Mouse (Mus musculus) neural tube, embryonic 14.5 days (tissue): ENCODE data around the gene Ppp1r3d. TPM values are rescaled to one million over a fixed set of nuclear protein-coding genes. Genes with fewer than 3 reads are reported as not detected.

Experiments used
- ATAC-seq: fragments of 200-750 bp; cut with Nextera tagmentation; 2 replicates; pipeline ENCODE4 v1.8.0; 2017; ENCODE audit warnings: low read depth, mild to moderate bottlenecking, moderate TSS enrichment, moderate library complexity
- H3K27ac ChIP-seq: fragments of 300-500 bp; sonication (generic); 2 replicates; pipeline ENCODE4 v1.5.1; 2014; ENCODE audit warnings: low read depth, mild to moderate bottlenecking, control low read depth, low read length, moderate library complexity, mixed read lengths
- H3K27me3 ChIP-seq: fragments of 300-500 bp; sonication (generic); 2 replicates; pipeline ENCODE4 v1.6.1; 2014; ENCODE audit warnings: low read length; ENCODE audit not compliant: control insufficient read depth, insufficient read depth
- H3K36me3 ChIP-seq: fragments of 300-500 bp; sonication (generic); 2 replicates; pipeline ENCODE4 v1.6.1; 2014; ENCODE audit warnings: low read length, mixed read lengths; ENCODE audit not compliant: control insufficient read depth, insufficient read depth
- H3K4me1 ChIP-seq: fragments of 300-500 bp; sonication (generic); 2 replicates; pipeline ENCODE4 v1.6.1; 2014; ENCODE audit warnings: low read length; ENCODE audit not compliant: control insufficient read depth, insufficient read depth
- H3K4me2 ChIP-seq: fragments of 300-500 bp; sonication (generic); 2 replicates; pipeline ENCODE4 v1.6.1; 2014; ENCODE audit warnings: mild to moderate bottlenecking, low read depth, low read length, control low read depth
- H3K4me3 ChIP-seq: fragments of 300-500 bp; sonication (generic); 2 replicates; pipeline ENCODE4 v1.5.1; 2014; ENCODE audit warnings: low read depth, low read length, control low read depth, mixed read lengths
- H3K9ac ChIP-seq: fragments of 300-500 bp; sonication (generic); replicated peaks from 2 replicates; pipeline ENCODE4 v1.6.1; 2014; ENCODE audit warnings: low read depth, mild to moderate bottlenecking, control low read depth, low read length, mixed read lengths
- H3K9me3 ChIP-seq: fragments of 300-500 bp; sonication (generic); 2 replicates; pipeline ENCODE4 v1.6.1; 2016; ENCODE audit warnings: low read length; ENCODE audit not compliant: control insufficient read depth
- WGBS: fragments of 180-500 bp; shearing (Covaris S2); extraction: QIAGEN DNeasy Blood & Tissue Kit; methylation state at CpG from one replicate; pipeline ENCODE4 v1.1.7; 2014; 5-methylcytosine and 5-hydroxymethylcytosine counted together
- polyA plus RNA-seq: library from polyadenylated mRNA; unstranded; fragments of >200 nt; fragmentation: Nextera tagmentation; extraction: Ambion mirVana; gene quantifications from 2 replicates; pipeline ENCODE4 v1.2.1, GENCODE M21; 2014

The Ppp1r3d gene
- 4.3 and 6.3 TPM in 2 replicates for polyA plus RNA-seq

- peak; percentile 91 for ATAC-seq
- peaks cover 5% of the 10 kb centered on the region for H3K27me3 ChIP-seq
- WGBS: under 1% methylated on average over 65 of the region's 74 CpGs
- peak within 1 kb of the TSS; percentile 81 for H3K27ac ChIP-seq
- no peaks in the 10 kb centered on the region for H3K9me3 ChIP-seq
- peak within 1 kb of the TSS; percentile 100 for H3K4me2 ChIP-seq
- H3K9ac ChIP-seq: peak within 1 kb of the TSS; percentile 74
- H3K4me1 ChIP-seq: peaks cover 19% of the 10 kb centered on the region
- H3K36me3 ChIP-seq: no peaks in the 10 kb centered on the region
- H3K4me3 ChIP-seq: peak within 1 kb of the TSS; percentile 62
These were observed at the start of gene Ppp1r3d, which contains the start of gene Fam217b for GRCm38 (mm10) chr2:178414261-178415149. Gene Ppp1r3d (minus strand): TSS chr2:178414472. Gene Fam217b (plus strand): TSS chr2:178414524.

DNA sequence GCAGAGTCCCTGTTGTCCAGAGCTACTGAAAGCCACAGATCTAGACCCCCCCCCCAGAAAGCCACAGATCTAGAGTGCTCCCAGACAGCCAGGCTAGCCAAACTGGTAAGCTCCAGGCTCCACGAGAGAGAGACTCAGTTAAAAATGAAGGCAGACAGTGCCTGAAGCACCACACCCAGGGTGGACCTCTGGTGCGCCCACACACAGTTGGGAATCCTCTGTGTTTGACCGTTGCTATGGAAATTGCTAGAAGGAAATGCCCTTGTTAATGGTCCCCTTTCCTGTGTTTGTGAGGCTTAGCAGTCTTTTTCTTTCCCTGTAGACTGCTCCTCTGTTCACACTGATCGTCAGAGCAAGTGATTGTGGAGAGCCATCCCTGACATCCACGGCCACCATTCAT, 46.1 kb upstream of the Ppp1r3d start:
- Histone ChIP-seq H3K9me3 (no peaks in the 10 kb centered on the region), H3K4me3 (no peak overlapping the region), H3K4me2 (no peak overlapping the region), H3K4me1 (peaks cover 3% of the 10 kb centered on the region), H3K27me3 (no peaks in the 10 kb centered on the region), H3K36me3 (no peaks in the 10 kb centered on the region), H3K9ac (no peak overlapping the region), H3K27ac (no peak overlapping the region)
- no peak for ATAC-seq
- WGBS: 66% methylated on average over 5 of the region's 5 CpGs

- no peak for ATAC-seq
- Histone ChIP-seq H3K4me1 (peaks cover 12% of the 10 kb centered on the region), H3K36me3 (no peaks in the 10 kb centered on the region), H3K4me2 (no peak overlapping the region), H3K27me3 (no peaks in the 10 kb centered on the region), H3K4me3 (no peak overlapping the region), H3K9ac (no peak overlapping the region), H3K9me3 (no peaks in the 10 kb centered on the region), H3K27ac (no peak overlapping the region)
- WGBS: 96% methylated on average over 6 of the region's 6 CpGs
These were observed 43.1 kb upstream of the Ppp1r3d start for GRCm38 (mm10) chr2:178457414-178457813.

GRCm38 (mm10) chr2:178454664-178455516, 40.6 kb upstream of the Ppp1r3d start:
- no peaks in the 10 kb centered on the region for H3K9me3 ChIP-seq
- peak; percentile 76 for ATAC-seq
- peak overlapping the region; percentile 29; the same call in 1 of the 2 replicates for H3K4me2 ChIP-seq
- no peaks in the 10 kb centered on the region for H3K27me3 ChIP-seq
- H3K9ac ChIP-seq: no peak overlapping the region
- peak overlapping the region; percentile 55 for H3K27ac ChIP-seq
- H3K36me3 ChIP-seq: no peaks in the 10 kb centered on the region
- H3K4me3 ChIP-seq: no peak overlapping the region
- H3K4me1 ChIP-seq: peaks cover 12% of the 10 kb centered on the region
- WGBS: 6% methylated on average over 17 of the region's 17 CpGs

GRCm38 (mm10) chr2:178450961-178451360, 36.7 kb upstream of the Ppp1r3d start:
- no peaks in the 10 kb centered on the region for H3K9me3 ChIP-seq
- no peaks in the 10 kb centered on the region for H3K36me3 ChIP-seq
- ATAC-seq: no peak
- H3K4me3 ChIP-seq: no peak overlapping the region
- no peak overlapping the region for H3K9ac ChIP-seq
- WGBS: 72% methylated on average over 10 of the region's 10 CpGs
- no peak overlapping the region for H3K27ac ChIP-seq
- no peaks in the 10 kb centered on the region for H3K27me3 ChIP-seq
- peaks cover 12% of the 10 kb centered on the region for H3K4me1 ChIP-seq
- H3K4me2 ChIP-seq: no peak overlapping the region

GRCm38 (mm10) chr2:178450236-178450635, 36.0 kb upstream of the Ppp1r3d start:
- peaks cover 8% of the 10 kb centered on the region for H3K4me1 ChIP-seq
- no peaks in the 10 kb centered on the region for H3K36me3 ChIP-seq
- H3K4me3 ChIP-seq: no peak overlapping the region
- ATAC-seq: no peak
- no peak overlapping the region for H3K9ac ChIP-seq
- H3K27me3 ChIP-seq: no peaks in the 10 kb centered on the region
- H3K27ac ChIP-seq: no peak overlapping the region
- 13% methylated on average over 2 of the region's 2 CpGs for WGBS
- no peaks in the 10 kb centered on the region for H3K9me3 ChIP-seq
- H3K4me2 ChIP-seq: no peak overlapping the region

DNA sequence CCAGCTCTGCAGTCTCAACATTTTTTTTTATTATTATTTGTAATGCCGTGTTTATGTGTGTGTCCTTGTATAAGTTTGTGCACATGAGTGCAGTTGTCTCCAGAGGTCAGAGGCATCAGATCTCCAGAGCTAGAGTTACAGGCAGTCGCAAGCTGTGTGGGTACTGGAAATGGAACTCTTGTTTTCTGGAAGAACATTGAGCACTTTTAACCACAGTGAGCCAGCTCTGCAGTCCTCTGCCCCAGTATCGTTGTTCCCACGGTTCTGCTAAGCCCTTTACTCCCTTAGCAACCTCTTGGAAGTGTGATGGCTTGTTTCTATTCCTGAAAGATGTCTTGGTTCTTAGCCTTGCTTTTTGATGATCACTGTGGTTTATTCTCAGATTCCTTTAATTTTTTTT, 35.1 kb upstream of the Ppp1r3d start:
- Histone ChIP-seq H3K9me3 (no peaks in the 10 kb centered on the region), H3K27ac (no peak overlapping the region), H3K4me1 (no peaks in the 10 kb centered on the region), H3K4me3 (no peak overlapping the region), H3K36me3 (no peaks in the 10 kb centered on the region), H3K4me2 (no peak overlapping the region), H3K27me3 (no peaks in the 10 kb centered on the region), H3K9ac (no peak overlapping the region)
- 88% methylated on average over 4 of the region's 4 CpGs for WGBS
- no peak for ATAC-seq

DNA sequence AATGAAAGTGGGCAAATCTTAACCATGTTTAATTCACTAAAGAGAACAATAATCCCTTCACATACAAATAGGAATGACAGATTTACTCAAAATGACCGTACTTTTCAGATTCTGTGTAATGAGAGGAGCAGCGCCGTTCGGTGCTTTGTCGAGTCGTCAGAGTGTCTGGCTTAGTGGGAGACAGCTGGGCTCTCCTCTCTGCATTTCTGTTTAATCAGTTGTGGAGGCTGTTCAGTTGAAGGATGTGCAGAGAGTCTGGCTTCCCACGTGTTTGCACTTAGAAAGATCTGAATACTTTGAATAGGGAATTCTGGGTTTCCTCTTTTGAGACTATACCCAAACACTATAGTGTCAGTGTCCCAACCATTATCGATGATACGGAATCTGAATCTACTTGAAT, 23.0 kb upstream of the Ppp1r3d start:
- Histone ChIP-seq H3K27me3 (no peaks in the 10 kb centered on the region), H3K9me3 (no peaks in the 10 kb centered on the region), H3K27ac (no peak overlapping the region), H3K4me3 (no peak overlapping the region), H3K4me1 (no peaks in the 10 kb centered on the region), H3K9ac (no peak overlapping the region), H3K36me3 (no peaks in the 10 kb centered on the region), H3K4me2 (no peak overlapping the region)
- ATAC-seq: no peak
- WGBS: 57% methylated on average over 9 of the region's 9 CpGs

DNA sequence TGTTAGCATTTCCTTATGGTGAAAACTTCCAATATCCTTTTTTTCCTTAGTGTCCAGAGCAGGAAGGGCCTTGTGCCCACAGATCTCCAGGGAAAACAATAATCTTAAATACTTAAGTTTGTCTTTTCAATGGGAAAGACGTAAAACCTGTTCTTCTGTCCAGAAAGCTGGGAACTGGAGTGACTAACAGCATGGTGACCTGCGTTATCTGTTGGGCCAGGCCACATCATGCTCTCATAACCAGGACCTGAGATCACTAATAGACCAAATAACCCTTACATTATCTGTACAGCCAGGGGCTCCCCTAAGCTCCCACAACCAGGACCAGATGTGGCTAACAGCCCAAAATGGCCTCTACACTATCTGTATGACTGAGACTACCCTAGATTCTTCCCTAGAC, 19.6 kb upstream of the Ppp1r3d start:
- Histone ChIP-seq H3K9ac (no peak overlapping the region), H3K9me3 (no peaks in the 10 kb centered on the region), H3K4me3 (no peak overlapping the region), H3K27ac (no peak overlapping the region), H3K4me2 (no peak overlapping the region), H3K36me3 (no peaks in the 10 kb centered on the region), H3K27me3 (no peaks in the 10 kb centered on the region), H3K4me1 (no peaks in the 10 kb centered on the region)
- ATAC-seq: no peak
- WGBS: 96% methylated on average over 2 of the region's 2 CpGs
